ENCODE assay signal across 28 mouse cellular contexts in the genomic region with DNA sequence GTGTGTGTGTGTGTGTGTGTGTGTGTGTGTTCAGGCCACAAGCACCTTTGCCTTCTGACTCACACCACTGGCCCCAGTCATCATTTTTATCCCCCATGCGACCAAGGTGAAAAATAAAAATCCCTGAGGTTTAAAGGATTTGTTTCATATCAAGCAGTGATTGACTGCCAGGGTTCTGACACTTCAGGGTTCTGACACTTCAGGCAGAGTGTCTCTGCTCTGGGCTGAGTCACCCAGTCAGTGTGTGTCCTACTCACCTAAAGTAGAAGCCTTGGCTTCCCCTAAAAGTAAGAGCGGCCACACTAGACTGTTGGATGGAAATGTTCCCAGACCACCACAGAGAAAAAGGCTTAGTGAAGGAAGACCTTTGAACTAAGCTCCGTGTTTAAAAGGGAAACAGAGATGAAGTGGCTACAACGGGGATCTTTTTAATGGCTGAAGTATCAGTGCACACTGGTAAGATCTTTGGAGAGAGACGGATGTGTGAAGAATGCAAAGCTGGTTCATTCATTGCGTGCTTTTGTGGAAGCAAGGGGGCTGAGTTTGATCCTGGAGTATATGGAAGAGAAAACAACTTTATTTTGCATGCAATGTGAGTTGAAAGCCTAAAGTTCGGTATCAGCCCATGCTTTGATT. TPM values are rescaled to one million over a fixed set of nuclear protein-coding genes. Genes with fewer than 3 reads are reported as not detected.
DNase-seq lines count a peak whose midpoint lies in the region; ATAC-seq and TF ChIP-seq lines count a peak whose summit lies in the region.
"Had no signal": no experiment of that assay in that cellular context is flagged by ENCODE, and none has a peak within 500 bp of the region (broad histone marks: within the 10 kb centered on the region; RNA-seq: fewer than 3 reads in every experiment).

No protein-coding gene starts in this region.

- intact Hi-C loops in left cerebral cortex, adult 2 months (cut with DNase I) = no loop called here

- peak overlapping the region; percentile 40 for H3K27ac ChIP-seq in forebrain, embryonic 10.5 days
- H3K27ac ChIP-seq in forebrain, embryonic 16.5 days (ENCODE audit: low read length) = no peak overlapping the region
- no peak overlapping the region for H3K27ac ChIP-seq in midbrain, embryonic 15.5 days
- no peak overlapping the region for H3K27ac ChIP-seq in midbrain, embryonic 11.5 days (ENCODE audit: low read depth, low read length)
- H3K27ac ChIP-seq in limb, embryonic 10.5 days = peak overlapping the region; percentile 25; the same call in 1 of the 2 replicates
- no peak overlapping the region for H3K27ac ChIP-seq in left cerebral cortex, adult 2 months
- H3K27ac ChIP-seq: embryonic facial prominence, embryonic 10.5 days; embryonic facial prominence, embryonic 15.5 days; gastrocnemius, adult 2 months; hindbrain, embryonic 10.5 days; intestine, embryonic 15.5 days; liver, embryonic 14.5 days; macrophage had no signal

- 24% methylated on average over 7 of the region's 7 CpGs for WGBS in forebrain, embryonic 10.5 days
- 15% methylated on average over 7 of the region's 7 CpGs for WGBS in forebrain, embryonic 16.5 days
- 30% methylated on average over 7 of the region's 7 CpGs for WGBS in midbrain, embryonic 15.5 days
- 36% methylated on average over 7 of the region's 7 CpGs for WGBS in midbrain, embryonic 11.5 days
- 44% methylated on average over 7 of the region's 7 CpGs for WGBS in limb, embryonic 10.5 days

- no peak overlapping the region for H3K9ac ChIP-seq in forebrain, embryonic 16.5 days (replicated peaks; ENCODE audit: low read depth, low read length)
- H3K9ac ChIP-seq in midbrain, embryonic 15.5 days = no peak overlapping the region
- no peak overlapping the region for H3K9ac ChIP-seq in midbrain, embryonic 11.5 days (ENCODE audit: low read length)
- H3K9ac ChIP-seq: embryonic facial prominence, embryonic 15.5 days; intestine, embryonic 15.5 days; liver, embryonic 14.5 days had no signal

- TF ChIP-seq CTCF in left cerebral cortex, adult 2 months (IDR thresholded peaks at IDR 0.05) = no peak

- H3K36me3 ChIP-seq in forebrain, embryonic 10.5 days (replicated peaks) = no peaks in the 10 kb centered on the region
- H3K36me3 ChIP-seq in forebrain, embryonic 16.5 days (ENCODE audit: control insufficient read depth, insufficient read depth) = no peaks in the 10 kb centered on the region
- no peaks in the 10 kb centered on the region for H3K36me3 ChIP-seq in midbrain, embryonic 15.5 days (replicated peaks)
- H3K36me3 ChIP-seq in midbrain, embryonic 11.5 days (ENCODE audit: control insufficient read depth, insufficient read depth, low read length) = no peaks in the 10 kb centered on the region
- H3K36me3 ChIP-seq in limb, embryonic 10.5 days = no peaks in the 10 kb centered on the region
- H3K36me3 ChIP-seq: embryonic facial prominence, embryonic 10.5 days; embryonic facial prominence, embryonic 15.5 days; hindbrain, embryonic 10.5 days; intestine, embryonic 15.5 days had no signal

- no peak for ATAC-seq in forebrain, embryonic 16.5 days
- peak; percentile 48; the same call in 1 of the 2 replicates for ATAC-seq in midbrain, embryonic 15.5 days (replicated peaks)
- no peak for ATAC-seq in midbrain, embryonic 11.5 days (ENCODE audit: low FRiP score)
- ATAC-seq: hindbrain, embryonic 16.5 days; intestine, embryonic 15.5 days had no signal

- H3K4me3 ChIP-seq in forebrain, embryonic 10.5 days = no peak overlapping the region
- no peak overlapping the region for H3K4me3 ChIP-seq in forebrain, embryonic 16.5 days (replicated peaks; ENCODE audit: low read length)
- no peak overlapping the region for H3K4me3 ChIP-seq in midbrain, embryonic 15.5 days
- no peak overlapping the region for H3K4me3 ChIP-seq in midbrain, embryonic 11.5 days (ENCODE audit: low read depth, low read length)
- H3K4me3 ChIP-seq in limb, embryonic 10.5 days = no peak overlapping the region
- H3K4me3 ChIP-seq in left cerebral cortex, adult 2 months = no peak overlapping the region
- H3K4me3 ChIP-seq: embryonic facial prominence, embryonic 10.5 days; embryonic facial prominence, embryonic 15.5 days; gastrocnemius, adult 2 months; hindbrain, embryonic 10.5 days; intestine, embryonic 15.5 days had no signal

- H3K27me3 ChIP-seq in forebrain, embryonic 10.5 days (ENCODE audit: poor library complexity, severe bottlenecking) = peaks cover 21% of the 10 kb centered on the region
- H3K27me3 ChIP-seq in forebrain, embryonic 16.5 days (replicated peaks; ENCODE audit: control insufficient read depth, insufficient read depth, low read length) = no peaks in the 10 kb centered on the region
- no peaks in the 10 kb centered on the region for H3K27me3 ChIP-seq in midbrain, embryonic 15.5 days (replicated peaks)
- no peaks in the 10 kb centered on the region; the same call in 1 of the 2 replicates for H3K27me3 ChIP-seq in midbrain, embryonic 11.5 days (ENCODE audit: control insufficient read depth, insufficient read depth, low read length)
- no peaks in the 10 kb centered on the region for H3K27me3 ChIP-seq in limb, embryonic 10.5 days (ENCODE audit: low read depth, poor library complexity, severe bottlenecking)
- H3K27me3 ChIP-seq: CH12.LX; embryonic facial prominence, embryonic 15.5 days; intestine, embryonic 15.5 days had no signal

- DNase-seq in adrenal gland, adult 2 months = peak; percentile 55
- DNase-seq in adrenal gland, postnatal 25 days = no peak
- no peak for DNase-seq in forebrain, embryonic 10.5 days (ENCODE audit: extremely low spot score, low spot score)
- no peak for DNase-seq in midbrain, embryonic 11.5 days (ENCODE audit: low spot score, missing footprints)
- DNase-seq in limb, embryonic 10.5 days (ENCODE audit: low spot score) = no peak
- DNase-seq in left cerebral cortex, adult 2 months (ENCODE audit: extremely low spot score in 1 of 2, low spot score in 2 of 2) = no peak
- DNase-seq: cerebellum, adult 18-20 months; cerebellum, postnatal 10 days; gastrocnemius, adult 2 months; heart, postnatal 14 days; kidney, adult 2 months; kidney, postnatal 4 days; liver; lung, adult 2 months; lung, postnatal 10 days; retina, postnatal 1 day; right cerebral cortex, postnatal 14 days; thymus, postnatal 4 days had no signal

- H3K4me2 ChIP-seq in forebrain, embryonic 16.5 days (ENCODE audit: low read length) = no peak overlapping the region
- H3K4me2 ChIP-seq in midbrain, embryonic 15.5 days = no peak overlapping the region
- no peak overlapping the region for H3K4me2 ChIP-seq in midbrain, embryonic 11.5 days
- H3K4me2 ChIP-seq: embryonic facial prominence, embryonic 15.5 days; intestine, embryonic 15.5 days had no signal

- H3K4me1 ChIP-seq in forebrain, embryonic 10.5 days = peaks cover 57% of the 10 kb centered on the region
- H3K4me1 ChIP-seq in forebrain, embryonic 16.5 days (replicated peaks; ENCODE audit: control insufficient read depth, insufficient read depth, low read length) = peaks cover 5% of the 10 kb centered on the region; the same call in 1 of the 2 replicates
- no peaks in the 10 kb centered on the region for H3K4me1 ChIP-seq in midbrain, embryonic 15.5 days
- H3K4me1 ChIP-seq in midbrain, embryonic 11.5 days (ENCODE audit: control insufficient read depth, insufficient read depth, low read length) = peaks cover 3% of the 10 kb centered on the region; the same call in 1 of the 2 replicates
- peaks cover 48% of the 10 kb centered on the region for H3K4me1 ChIP-seq in limb, embryonic 10.5 days
- H3K4me1 ChIP-seq: intestine, embryonic 15.5 days had no signal

- no peaks in the 10 kb centered on the region for H3K9me3 ChIP-seq in forebrain, embryonic 10.5 days
- H3K9me3 ChIP-seq in forebrain, embryonic 16.5 days (ENCODE audit: control insufficient read depth, low read length) = no peaks in the 10 kb centered on the region
- no peaks in the 10 kb centered on the region for H3K9me3 ChIP-seq in midbrain, embryonic 15.5 days
- H3K9me3 ChIP-seq in midbrain, embryonic 11.5 days (ENCODE audit: control insufficient read depth, low read length) = no peaks in the 10 kb centered on the region
- no peaks in the 10 kb centered on the region for H3K9me3 ChIP-seq in limb, embryonic 10.5 days (replicated peaks)
- H3K9me3 ChIP-seq: embryonic facial prominence, embryonic 10.5 days; embryonic facial prominence, embryonic 15.5 days; hindbrain, embryonic 10.5 days; intestine, embryonic 15.5 days had no signal

RNA-seq across cellular contexts. Expression of a gene that starts 11.0 kb away (rescaled TPM):
- total RNA-seq in adrenal gland, adult 2 months (2021) = 10 to 100 TPM; 46.8 to 55.0 TPM
- 8.9 and 11.6 TPM in 2 replicates for polyA plus RNA-seq in adrenal gland, adult 2 months (2012; rRNA removed)
- total RNA-seq in adrenal gland, postnatal 25 days (2021) = 62.0 and 62.3 TPM in 2 replicates
- polyA plus RNA-seq in forebrain, embryonic 10.5 days (2016; fragmentation: Nextera tagmentation; extraction: Ambion mirVana) = 5.1 and 5.7 TPM in 2 replicates
- polyA plus RNA-seq in forebrain, embryonic 16.5 days (2015; fragmentation: Nextera tagmentation; extraction: Ambion mirVana) = 9.7 and 11.2 TPM in 2 replicates
- 9.6 and 11.4 TPM in 2 replicates for polyA plus RNA-seq in midbrain, embryonic 15.5 days (2015; fragmentation: Nextera tagmentation; extraction: Ambion mirVana)
- polyA plus RNA-seq in midbrain, embryonic 11.5 days (2014; fragmentation: Nextera tagmentation; extraction: Ambion mirVana) = 6.1 and 6.5 TPM in 2 replicates
- 5.0 and 6.4 TPM in 2 replicates for polyA plus RNA-seq in limb, embryonic 10.5 days (2016; fragmentation: Nextera tagmentation; extraction: Ambion mirVana)
- total RNA-seq in left cerebral cortex, adult 2 months (2021) = 10 to 100 TPM; 90.8 to 94.5 TPM

Comparison
In these comparisons a context has a peak if more than half of its experiments do, and no peak if none do; other contexts are left out.
1. H3K27ac ChIP-seq: peak in forebrain, embryonic 10.5 days (single experiment) and limb, embryonic 10.5 days (single experiment); none in forebrain, embryonic 16.5 days (single experiment), midbrain, embryonic 15.5 days (single experiment), midbrain, embryonic 11.5 days (single experiment) and left cerebral cortex, adult 2 months (single experiment).